Mouse (Mus musculus) E14TG2a.4 (cell line): ENCODE measurements at regions not wholly inside any gene's neighbourhood (a gene's known extent, or its start where the extent isn't known, plus 50 kb on each side); places are given as distances from the start of the nearest gene placed in this dataset.

Source experiments
- CTCF ChIP-seq: conservative IDR thresholded peaks from 2 replicates; pipeline ENCODE4 v1.5.1; 2014; ENCODE audit warnings: low read length
- NANOG ChIP-seq: IDR thresholded peaks from 2 replicates; pipeline ENCODE4 v1.6.1; 2014; ENCODE audit warnings: borderline replicate concordance, low read length, mixed read lengths

GRCm38 (mm10) chr6:107389892-107390291, 139.7 kb upstream of the Lrrn1 start:
- TF ChIP-seq CTCF, result no peak
- no peak for TF ChIP-seq NANOG
